Mouse (Mus musculus): ENCODE measurements around the gene Mef2c. TPM values are rescaled to one million over a fixed set of nuclear protein-coding genes. Genes with fewer than 3 reads are reported as not detected.

Mef2c gene
- total and polyA plus RNA-seq, 3 experiments: 99.9 to 159 (median 107) TPM

DNA sequence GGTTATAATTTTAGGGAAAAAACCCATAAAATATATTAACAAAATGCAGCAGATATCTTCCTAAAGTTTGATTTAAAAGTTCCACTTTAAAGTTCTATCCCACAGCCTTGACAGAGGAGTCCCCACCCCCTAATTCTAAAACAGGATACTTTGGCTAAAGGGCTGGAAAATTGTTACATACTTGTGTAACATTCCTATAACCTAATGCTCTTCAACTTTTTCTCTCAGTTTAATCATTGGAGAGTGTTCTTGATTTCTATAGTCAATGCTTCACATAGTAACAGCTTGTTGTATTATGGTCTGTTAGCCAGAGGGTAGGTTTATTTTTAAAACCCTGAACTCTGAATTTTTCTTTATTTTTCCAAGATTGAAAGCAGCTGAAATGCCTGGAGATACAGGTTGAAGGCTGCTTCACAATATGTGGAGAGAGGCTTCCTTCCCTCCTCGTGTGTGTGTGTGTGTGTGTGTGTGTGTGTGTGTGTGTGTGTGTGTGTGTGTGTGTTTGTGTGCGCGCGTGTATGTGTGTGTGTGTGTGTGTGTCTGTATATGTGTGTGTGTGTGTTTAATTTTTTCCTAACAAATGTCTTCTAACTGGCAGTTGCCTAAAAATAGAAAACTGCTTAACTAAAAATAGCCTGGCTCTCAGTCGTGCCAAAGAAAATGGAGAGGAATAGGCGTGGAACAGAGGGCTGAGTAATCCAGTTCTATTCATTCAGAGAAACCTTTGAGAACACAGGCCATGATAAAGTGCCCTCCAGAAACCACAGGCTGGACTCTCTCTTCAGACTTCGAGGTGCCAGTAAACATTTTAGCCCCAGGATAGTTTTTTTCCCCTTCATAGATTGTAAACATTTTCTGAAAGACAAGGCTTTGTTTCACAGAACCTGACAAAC is 99.8 kb downstream of the Mef2c start:
- Histone ChIP-seq H3K27me3 (replicated peaks) (no peaks in the 10 kb centered on the region), H3K9me3 (replicated peaks; ENCODE audit: low read length) (no peaks in the 10 kb centered on the region), H3K9ac (ENCODE audit: insufficient read depth, low read depth) (peak overlapping the region; percentile 36), H3K79me2 (replicated peaks; ENCODE audit: control insufficient read depth, extremely low read depth, insufficient read depth, poor library complexity, severe bottlenecking) (peaks cover 40% of the 10 kb centered on the region), H3K4me3 (replicated peaks in 1 of 3; ENCODE audit: low read depth in 2 of 3, low read length in 2 of 3, poor library complexity in 1 of 3) (peak overlapping the region in 2 of 3 experiments; percentile 3 to 24), H3K4me1 (ENCODE audit: control insufficient read depth in 1 of 2, insufficient read depth in 2 of 2) (peaks cover 15 to 77% of the 10 kb centered on the region in 2 experiments), H3K36me3 (replicated peaks in 1 of 2; ENCODE audit: control insufficient read depth in 1 of 2, insufficient read depth in 1 of 2, low read length in 1 of 2) (peaks cover 0 to 20% of the 10 kb centered on the region in 2 experiments), H3K4me2 (ENCODE audit: insufficient read depth, low read depth, poor library complexity, severe bottlenecking) (peak overlapping the region; percentile 89), H3K27ac (ENCODE audit: insufficient read depth, low read depth) (peak overlapping the region; percentile 90)
- peak; percentile 56 for DNase-seq (ENCODE audit: extremely low read depth)
- in situ Hi-C loops (cut with MboI; ENCODE audit: low pct_ligation_motif_present, low pct_unique_long_range_greater_than_20kb, low sequenced_read_pairs): no loop called here
- peak; percentile 93 for TF ChIP-seq MEF2A (IDR thresholded peaks at IDR 0.05; ENCODE audit: borderline replicate concordance, low read depth, low read length)
- TF ChIP-seq MAFK (IDR thresholded peaks at IDR 0.05; ENCODE audit: insufficient replicate concordance, low read length): no peak
- no peak for TF ChIP-seq MYC (IDR thresholded peaks at IDR 0.05; ENCODE audit: low read depth, low read length)
- 0 out of 2 replicates have a peak, but pooled peaks have one; percentile 3 for TF ChIP-seq ZMIZ1 (IDR thresholded peaks at IDR 0.05; ENCODE audit: low read depth, low read length)
- peak; percentile 6; the same call in 1 of the 2 replicates for TF ChIP-seq EP300 (IDR thresholded peaks at IDR 0.05; ENCODE audit: low read length)
- TF ChIP-seq IRF4 (IDR thresholded peaks at IDR 0.05; ENCODE audit: low read depth, low read length): peak; percentile 41; the same call in 1 of the 2 replicates
- no peak for TF ChIP-seq USF1 (IDR thresholded peaks at IDR 0.05; ENCODE audit: low read depth, low read length)
- no peak for TF ChIP-seq JUND (conservative IDR thresholded peaks at IDR 0.05; ENCODE audit: low read depth, low read length)
- dilution Hi-C loops (cut with MboI; ENCODE audit: extremely low pct_ligation_motif_present, extremely low pct_unique_long_range_greater_than_20kb, low sequenced_read_pairs): no loop called here

DNA sequence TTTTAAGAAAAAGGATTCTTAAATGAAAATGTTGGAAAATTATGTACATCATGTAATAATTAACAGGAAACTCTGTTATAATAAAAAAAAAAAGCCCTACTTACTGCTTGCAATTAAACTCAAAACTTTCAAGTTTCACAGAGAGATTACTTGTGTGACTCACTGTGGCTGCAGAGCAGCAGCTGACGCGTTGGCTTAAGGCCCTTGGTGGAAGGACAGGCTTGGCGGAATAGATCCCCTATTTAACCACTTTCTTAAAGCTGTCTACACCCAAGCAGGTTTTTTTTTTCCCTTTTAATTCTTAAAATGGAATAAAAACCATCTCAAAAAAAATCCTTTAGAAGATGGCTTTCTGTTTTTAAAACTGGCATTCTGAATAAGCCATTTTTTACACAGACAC is 100.5 kb downstream of the Mef2c start:
- H3K27me3 ChIP-seq (replicated peaks): no peaks in the 10 kb centered on the region
- H3K36me3 ChIP-seq (replicated peaks in 1 of 2; ENCODE audit: control insufficient read depth in 1 of 2, insufficient read depth in 1 of 2, low read length in 1 of 2): peaks cover 0 to 14% of the 10 kb centered on the region in 2 experiments
- TF ChIP-seq ZNF384 (IDR thresholded peaks at IDR 0.05; ENCODE audit: low read depth, low read length) (peak; percentile 70; the same call in 1 of the 2 replicates), MAZ (IDR thresholded peaks at IDR 0.05; ENCODE audit: low read depth, low read length) (no peak), EP300 (IDR thresholded peaks at IDR 0.05; ENCODE audit: low read length) (peak; percentile 8)
- H3K4me1 ChIP-seq (ENCODE audit: control insufficient read depth in 1 of 2, insufficient read depth in 2 of 2): peaks cover 14 to 76% of the 10 kb centered on the region in 2 experiments
- H3K9ac ChIP-seq (ENCODE audit: insufficient read depth, low read depth): peak overlapping the region; percentile 63
- no peaks in the 10 kb centered on the region for H3K9me3 ChIP-seq (replicated peaks; ENCODE audit: low read length)
- DNase-seq (ENCODE audit: extremely low read depth): peak; percentile 60
- H3K27ac ChIP-seq (ENCODE audit: insufficient read depth, low read depth): peak overlapping the region; percentile 88
- peak overlapping the region; percentile 72; the same call in 1 of the 2 replicates for H3K4me2 ChIP-seq (ENCODE audit: insufficient read depth, low read depth, poor library complexity, severe bottlenecking)
- dilution Hi-C loops (cut with MboI; ENCODE audit: extremely low pct_ligation_motif_present, extremely low pct_unique_long_range_greater_than_20kb, low sequenced_read_pairs) (no loop called here), in situ Hi-C loops (cut with MboI; ENCODE audit: low pct_ligation_motif_present, low pct_unique_long_range_greater_than_20kb, low sequenced_read_pairs) (no loop called here)
- H3K79me2 ChIP-seq (replicated peaks; ENCODE audit: control insufficient read depth, extremely low read depth, insufficient read depth, poor library complexity, severe bottlenecking): peaks cover 38% of the 10 kb centered on the region
- H3K4me3 ChIP-seq (replicated peaks in 1 of 3; ENCODE audit: low read depth in 2 of 3, low read length in 2 of 3, poor library complexity in 1 of 3): no peak overlapping the region

DNA sequence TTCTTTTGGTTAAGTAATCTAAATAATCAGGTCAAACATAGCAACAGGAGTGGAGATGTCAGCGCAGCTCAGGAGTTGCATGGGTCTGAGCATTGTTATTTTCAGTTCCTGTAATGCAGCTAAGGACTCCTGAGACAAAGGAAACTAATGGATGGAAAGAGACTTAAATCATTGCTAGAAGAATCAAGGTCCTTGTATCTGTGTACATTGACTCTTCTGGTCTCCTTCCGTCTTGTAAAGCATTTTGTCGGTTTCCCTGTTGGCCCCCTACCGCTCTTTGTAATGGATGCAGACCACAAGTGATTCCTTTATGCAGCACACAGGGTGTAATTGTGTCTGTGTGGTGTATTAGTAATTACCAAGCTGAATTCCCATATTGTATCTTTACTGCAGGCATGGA is 101.0 kb downstream of the Mef2c start:
- peaks cover 14 to 74% of the 10 kb centered on the region in 2 experiments for H3K4me1 ChIP-seq (ENCODE audit: control insufficient read depth in 1 of 2, insufficient read depth in 2 of 2)
- H3K79me2 ChIP-seq (replicated peaks; ENCODE audit: control insufficient read depth, extremely low read depth, insufficient read depth, poor library complexity, severe bottlenecking): peaks cover 36% of the 10 kb centered on the region
- dilution Hi-C loops (cut with MboI; ENCODE audit: extremely low pct_ligation_motif_present, extremely low pct_unique_long_range_greater_than_20kb, low sequenced_read_pairs): no loop called here
- H3K27me3 ChIP-seq (replicated peaks): no peaks in the 10 kb centered on the region
- in situ Hi-C loops (cut with MboI; ENCODE audit: low pct_ligation_motif_present, low pct_unique_long_range_greater_than_20kb, low sequenced_read_pairs): loop anchor here (5.0 kb wide), 1 partner anchor 48 kb away; no protein-coding TSS in a partner anchor
- H3K27ac ChIP-seq (ENCODE audit: insufficient read depth, low read depth): peak overlapping the region; percentile 88
- peak overlapping the region; percentile 72 for H3K4me2 ChIP-seq (ENCODE audit: insufficient read depth, low read depth, poor library complexity, severe bottlenecking)
- peak; percentile 58 for DNase-seq (ENCODE audit: extremely low read depth)
- no peaks in the 10 kb centered on the region for H3K9me3 ChIP-seq (replicated peaks; ENCODE audit: low read length)
- TF ChIP-seq TCF12 (IDR thresholded peaks at IDR 0.05; ENCODE audit: low read depth, low read length): no peak
- TF ChIP-seq ZMIZ1 (IDR thresholded peaks at IDR 0.05; ENCODE audit: low read depth, low read length): no peak
- no peak for TF ChIP-seq SMC3 (IDR thresholded peaks at IDR 0.05; ENCODE audit: low read depth, low read length)
- TF ChIP-seq JUN (IDR thresholded peaks at IDR 0.05; ENCODE audit: insufficient read depth, low read depth, low read length): no peak
- no peak for TF ChIP-seq GABPA (IDR thresholded peaks at IDR 0.05; ENCODE audit: insufficient replicate concordance, low read depth, low read length)
- TF ChIP-seq UBTF (IDR thresholded peaks at IDR 0.05; ENCODE audit: low read depth, low read length): no peak
- TF ChIP-seq EP300 (IDR thresholded peaks at IDR 0.05; ENCODE audit: low read length): peak; percentile 26; the same call in 1 of the 2 replicates
- peak; percentile 74 for TF ChIP-seq IRF4 (IDR thresholded peaks at IDR 0.05; ENCODE audit: low read depth, low read length)
- no peak for TF ChIP-seq POLR2A (IDR thresholded peaks at IDR 0.05; ENCODE audit: low read depth, low read length)
- no peak for TF ChIP-seq JUND (conservative IDR thresholded peaks at IDR 0.05; ENCODE audit: low read depth, low read length)
- peak overlapping the region in 1 of 3 experiments; percentile 3 for H3K4me3 ChIP-seq (replicated peaks in 1 of 3; ENCODE audit: low read depth in 2 of 3, low read length in 2 of 3, poor library complexity in 1 of 3)
- H3K36me3 ChIP-seq (replicated peaks in 1 of 2; ENCODE audit: control insufficient read depth in 1 of 2, insufficient read depth in 1 of 2, low read length in 1 of 2): peaks cover 0 to 9% of the 10 kb centered on the region in 2 experiments
- H3K9ac ChIP-seq (ENCODE audit: insufficient read depth, low read depth): peak overlapping the region; percentile 63

All from CH12.LX (cell line).